Mouse (Mus musculus): ENCODE measurements at regions not wholly inside any gene's neighbourhood (a gene's known extent, or its start where the extent isn't known, plus 50 kb on each side); places are given as distances from the start of the nearest gene placed in this dataset.
"Not testable (repeated sequence)": the region's sequence is repeated elsewhere in the genome, so short reads cannot be mapped to it uniquely, and the experiment has no call there.

GRCm38 (mm10) chr10:91498543-91498942 is 317.4 kb upstream of the Tmpo start:
- no peak for DNase-seq (ENCODE audit: inconsistent age in 2 of 2, low spot score in 1 of 2)

GRCm38 (mm10) chr10:91464691-91465090 is 283.6 kb upstream of the Tmpo start:
- DNase-seq (ENCODE audit: inconsistent age in 2 of 2, low spot score in 1 of 2): peak in 1 of 2 experiments; percentile 22

- DNase-seq (ENCODE audit: inconsistent age in 2 of 2, low spot score in 1 of 2): peak in 1 of 2 experiments; percentile 26
Observed at GRCm38 (mm10) chr10:91447974-91448703, 267.0 kb upstream of the Tmpo start.

GRCm38 (mm10) chr10:91443321-91443720 is 262.2 kb upstream of the Tmpo start:
- DNase-seq (ENCODE audit: inconsistent age in 2 of 2, low spot score in 1 of 2): no peak

GRCm38 (mm10) chr10:91440051-91440450 is 258.9 kb upstream of the Tmpo start:
- no peak for DNase-seq (ENCODE audit: inconsistent age in 2 of 2, low spot score in 1 of 2)

- no peak for DNase-seq (ENCODE audit: inconsistent age in 2 of 2, low spot score in 1 of 2)
Observed at GRCm38 (mm10) chr10:91437917-91438316, 256.8 kb upstream of the Tmpo start.

- no peak for DNase-seq (ENCODE audit: inconsistent age in 2 of 2, low spot score in 1 of 2)
Observed at GRCm38 (mm10) chr10:91436091-91436569, 255.0 kb upstream of the Tmpo start.

- DNase-seq (ENCODE audit: inconsistent age in 2 of 2, low spot score in 1 of 2): peak in 1 of 2 experiments; percentile 31
Observed at GRCm38 (mm10) chr10:91430281-91430680, 249.2 kb upstream of the Tmpo start.

- DNase-seq (ENCODE audit: inconsistent age in 2 of 2, low spot score in 1 of 2): no peak
Observed at GRCm38 (mm10) chr10:91426584-91426983, 245.5 kb upstream of the Tmpo start.

- DNase-seq (ENCODE audit: inconsistent age in 2 of 2, low spot score in 1 of 2): not testable (repeated sequence)
Observed at GRCm38 (mm10) chr10:91425625-91426385, 244.7 kb upstream of the Tmpo start.

GRCm38 (mm10) chr10:91424786-91425185 is 243.7 kb upstream of the Tmpo start:
- DNase-seq (ENCODE audit: inconsistent age in 2 of 2, low spot score in 1 of 2): no peak

GRCm38 (mm10) chr10:91387255-91387654 is 206.1 kb upstream of the Tmpo start:
- no peak for DNase-seq (ENCODE audit: inconsistent age in 2 of 2, low spot score in 1 of 2)

- peak in 1 of 2 experiments; percentile 46 for DNase-seq (ENCODE audit: inconsistent age in 2 of 2, low spot score in 1 of 2)
Observed at GRCm38 (mm10) chr10:91384372-91384771, 203.3 kb upstream of the Tmpo start.

- no peak for DNase-seq (ENCODE audit: inconsistent age in 2 of 2, low spot score in 1 of 2)
Observed at GRCm38 (mm10) chr10:91376683-91377082, 195.6 kb upstream of the Tmpo start.

- no peak for DNase-seq (ENCODE audit: inconsistent age in 2 of 2, low spot score in 1 of 2)
Observed at GRCm38 (mm10) chr10:91367488-91367887, 186.4 kb upstream of the Tmpo start.

- DNase-seq (ENCODE audit: inconsistent age in 2 of 2, low spot score in 1 of 2): no peak
Observed at GRCm38 (mm10) chr10:91362587-91362986, 181.5 kb upstream of the Tmpo start.

- DNase-seq (ENCODE audit: inconsistent age in 2 of 2, low spot score in 1 of 2): no peak
Observed at GRCm38 (mm10) chr10:91361621-91362020, 180.5 kb upstream of the Tmpo start.

- no peak for DNase-seq (ENCODE audit: inconsistent age in 2 of 2, low spot score in 1 of 2)
Observed at GRCm38 (mm10) chr10:91345465-91345864, 164.3 kb upstream of the Tmpo start.

- no peak for DNase-seq (ENCODE audit: inconsistent age in 2 of 2, low spot score in 1 of 2)
Observed at GRCm38 (mm10) chr10:91342083-91342482, 161.0 kb upstream of the Tmpo start.

- DNase-seq (ENCODE audit: inconsistent age in 2 of 2, low spot score in 1 of 2): no peak
Observed at GRCm38 (mm10) chr10:91339361-91339760, 158.2 kb upstream of the Tmpo start.

GRCm38 (mm10) chr10:91326661-91327312 is 145.7 kb upstream of the Tmpo start:
- DNase-seq (ENCODE audit: inconsistent age in 2 of 2, low spot score in 1 of 2): no peak

Measured in adrenal gland, adult (tissue).